Mouse (Mus musculus) forebrain, embryonic 10.5 days (tissue): ENCODE results near the gene 1700024P04Rik. TPM values are rescaled to one million over a fixed set of nuclear protein-coding genes. Genes with fewer than 3 reads are reported as not detected.
A peak's percentile ranks its signal among the peaks of the same experiment; 100 is the strongest.

Experiments
- DNase-seq: peaks from one replicate; pipeline ENCODE4 v3.0.0-alpha.2; 2017; ENCODE audit warnings: low spot score; ENCODE audit errors: extremely low spot score
- H3K27ac ChIP-seq: fragments of 300-500 bp; sonication (generic); 2 replicates; pipeline ENCODE4 v1.5.1; 2016; ENCODE audit warnings: mild to moderate bottlenecking
- H3K27me3 ChIP-seq: fragments of 300-500 bp; sonication (generic); 2 replicates; pipeline ENCODE4 v1.6.1; 2016; ENCODE audit warnings: mild to moderate bottlenecking; ENCODE audit not compliant: poor library complexity, severe bottlenecking
- H3K36me3 ChIP-seq: fragments of 300-500 bp; sonication (generic); replicated peaks from 2 replicates; pipeline ENCODE4 v1.6.1; 2016; ENCODE audit warnings: mild to moderate bottlenecking, moderate library complexity
- H3K4me1 ChIP-seq: fragments of 300-500 bp; sonication (generic); 2 replicates; pipeline ENCODE4 v1.6.1; 2016
- H3K4me3 ChIP-seq: fragments of 300-500 bp; sonication (generic); 2 replicates; pipeline ENCODE4 v1.5.1; 2016; ENCODE audit warnings: mild to moderate bottlenecking, moderate library complexity
- H3K9me3 ChIP-seq: fragments of 300-500 bp; sonication (generic); 2 replicates; pipeline ENCODE4 v1.6.1; 2016; ENCODE audit warnings: mild to moderate bottlenecking, moderate library complexity
- WGBS: fragments of 180-500 bp; shearing (Covaris S2); methylation state at CpG from one replicate; pipeline ENCODE4 v1.1.7; 2016; 5-methylcytosine and 5-hydroxymethylcytosine counted together
- polyA plus RNA-seq: library from polyadenylated mRNA; unstranded; fragments of >200 nt; fragmentation: Nextera tagmentation; extraction: Ambion mirVana; gene quantifications from 2 replicates; pipeline ENCODE4 v1.2.1, GENCODE M21; 2016

Gene 1700024P04Rik
- polyA plus RNA-seq = not detected in 2 replicates

DNA sequence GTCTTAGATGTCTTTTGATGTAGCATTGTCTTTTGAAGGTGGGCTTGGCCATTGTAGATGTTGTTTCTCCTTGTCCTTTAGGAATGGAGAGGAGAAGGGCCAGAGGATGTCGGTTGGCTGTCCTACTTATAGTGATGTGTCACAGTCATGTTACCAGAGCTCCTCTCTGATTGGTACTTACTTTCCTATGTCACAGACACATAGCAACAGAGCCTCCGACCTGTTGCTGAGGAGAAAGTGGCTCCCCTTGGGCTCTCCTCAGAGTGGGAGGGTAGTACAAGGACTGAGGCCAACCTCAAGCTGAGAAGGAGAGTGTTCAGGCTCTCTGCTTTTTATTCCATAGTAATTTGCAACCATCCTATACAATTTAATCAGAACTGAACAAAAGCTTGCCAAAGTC lies at the start of gene 1700024P04Rik:
Gene 1700024P04Rik (minus strand): TSS at position 101 of the 400 bp plus-strand sequence.
- WGBS = 75% methylated on average over 2 of the region's 2 CpGs
- no peak for DNase-seq

DNA sequence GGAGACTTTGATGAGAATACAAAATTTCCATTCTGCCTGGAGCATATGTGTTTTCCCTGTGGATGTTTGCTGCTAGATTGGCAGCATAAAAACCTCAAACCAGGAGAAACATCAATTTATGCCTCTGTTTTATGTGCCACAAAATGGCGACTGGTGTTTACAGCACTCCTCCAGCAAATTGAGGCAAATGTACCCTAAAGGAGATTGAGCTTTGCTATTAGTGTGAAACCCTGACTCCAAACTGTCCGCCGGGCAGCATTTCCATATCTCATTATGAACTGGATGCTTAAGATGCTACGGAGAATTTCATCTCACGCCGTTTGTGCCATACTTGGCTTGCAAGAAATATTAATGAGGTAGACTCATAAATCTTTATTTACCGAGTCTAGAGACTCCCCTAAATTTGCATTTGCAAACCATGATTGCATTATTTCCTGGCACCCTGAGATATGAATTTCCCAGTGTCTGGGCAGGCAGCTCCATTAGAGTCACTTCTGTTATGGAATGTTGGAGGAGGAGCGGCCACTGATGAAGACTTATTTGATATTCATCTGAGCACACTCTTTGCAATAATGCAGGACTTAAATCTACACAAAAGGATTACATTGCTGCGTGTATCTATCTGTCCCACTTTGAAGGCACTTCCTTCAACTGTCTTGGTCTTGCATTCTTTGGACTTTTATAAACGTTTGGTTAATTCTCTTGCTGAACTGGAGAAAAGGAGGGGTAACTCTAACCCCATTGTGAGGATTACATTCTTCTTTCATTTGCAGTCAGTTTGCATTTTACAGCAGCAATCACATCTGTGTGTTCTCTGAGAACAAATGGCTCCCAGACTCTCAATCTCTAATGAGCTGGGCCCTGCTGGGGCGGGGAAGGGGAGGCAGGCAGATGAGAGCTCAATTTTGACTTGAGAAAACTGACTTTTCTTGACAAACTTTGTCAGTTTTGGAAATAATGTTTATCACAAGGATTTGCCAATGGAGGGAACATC lies 47.2 kb upstream of the 1700024P04Rik start:
- 82% methylated on average over 11 of the region's 11 CpGs for WGBS
- 0 out of 2 replicates have a peak overlapping the region, but pooled peaks have one; percentile 15 for H3K27ac ChIP-seq
- H3K9me3 ChIP-seq = no peaks in the 10 kb centered on the region
- peaks cover 35% of the 10 kb centered on the region for H3K4me1 ChIP-seq
- H3K36me3 ChIP-seq = no peaks in the 10 kb centered on the region
- no peak for DNase-seq
- H3K4me3 ChIP-seq = no peak overlapping the region
- peaks cover 8% of the 10 kb centered on the region for H3K27me3 ChIP-seq

More for the DNA sequence above, at the start of gene 1700024P04Rik:
- Histone ChIP-seq H3K27me3 (no peaks in the 10 kb centered on the region), H3K4me1 (no peaks in the 10 kb centered on the region), H3K27ac (no peak within 1 kb of the TSS), H3K36me3 (no peaks in the 10 kb centered on the region), H3K9me3 (no peaks in the 10 kb centered on the region), H3K4me3 (no peak within 1 kb of the TSS)

DNA sequence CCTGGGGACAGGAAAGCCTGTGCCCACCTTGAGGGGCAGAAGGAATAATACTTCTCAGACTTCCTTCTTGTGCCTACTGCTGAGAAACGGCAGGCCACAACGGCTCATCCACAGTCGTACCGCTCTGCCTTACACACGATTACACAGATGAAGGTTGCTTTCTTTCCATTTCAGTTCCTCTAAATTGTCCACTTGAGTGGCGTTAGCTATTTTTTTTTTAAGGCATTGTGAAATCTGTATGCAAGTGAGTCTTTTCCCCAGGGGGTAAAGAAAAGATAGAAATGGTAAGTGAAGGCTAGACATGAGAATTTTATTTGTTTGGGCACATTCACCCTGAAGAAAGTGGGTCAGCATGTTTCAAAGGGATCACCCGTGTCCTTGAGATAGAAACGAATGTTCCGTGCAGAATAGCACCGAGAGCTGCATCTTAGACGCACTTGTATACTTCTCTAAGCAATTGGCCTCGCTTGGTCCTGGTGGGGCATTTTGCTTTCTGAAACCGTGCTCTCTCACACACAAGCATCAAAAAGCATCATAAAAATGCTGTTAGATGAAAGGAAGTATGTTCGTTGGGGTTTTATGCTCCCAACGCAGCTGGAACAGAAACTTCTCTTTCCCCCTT lies 46.3 kb upstream of the 1700024P04Rik start:
- Histone ChIP-seq H3K27ac (peak overlapping the region; percentile 17; the same call in 1 of the 2 replicates), H3K4me1 (peaks cover 35% of the 10 kb centered on the region), H3K36me3 (no peaks in the 10 kb centered on the region), H3K4me3 (no peak overlapping the region), H3K9me3 (no peaks in the 10 kb centered on the region), H3K27me3 (peaks cover 8% of the 10 kb centered on the region)
- 59% methylated on average over 15 of the region's 15 CpGs for WGBS
- DNase-seq = no peak

DNA sequence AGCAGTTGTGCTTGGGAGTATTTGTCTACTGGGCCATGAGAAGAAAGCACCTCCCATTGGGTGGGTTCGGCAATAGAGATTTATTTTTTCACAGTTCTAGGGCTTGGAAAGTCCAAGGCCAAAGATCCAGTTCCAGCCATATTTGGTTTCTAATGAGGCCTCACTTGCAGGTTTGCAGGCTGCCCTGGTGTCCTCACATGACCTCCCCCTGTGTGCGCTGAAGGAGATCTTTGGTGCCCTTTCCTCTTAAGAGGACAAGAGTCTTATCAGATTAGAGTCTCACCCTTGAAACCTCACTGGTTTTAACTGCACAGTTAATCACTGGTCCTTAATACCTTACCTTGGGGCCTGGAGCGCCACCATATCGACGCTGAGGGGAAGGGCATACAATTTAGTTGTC lies 40.9 kb upstream of the 1700024P04Rik start:
- 83% methylated on average over 5 of the region's 5 CpGs for WGBS
- H3K27me3 ChIP-seq = no peaks in the 10 kb centered on the region

DNA sequence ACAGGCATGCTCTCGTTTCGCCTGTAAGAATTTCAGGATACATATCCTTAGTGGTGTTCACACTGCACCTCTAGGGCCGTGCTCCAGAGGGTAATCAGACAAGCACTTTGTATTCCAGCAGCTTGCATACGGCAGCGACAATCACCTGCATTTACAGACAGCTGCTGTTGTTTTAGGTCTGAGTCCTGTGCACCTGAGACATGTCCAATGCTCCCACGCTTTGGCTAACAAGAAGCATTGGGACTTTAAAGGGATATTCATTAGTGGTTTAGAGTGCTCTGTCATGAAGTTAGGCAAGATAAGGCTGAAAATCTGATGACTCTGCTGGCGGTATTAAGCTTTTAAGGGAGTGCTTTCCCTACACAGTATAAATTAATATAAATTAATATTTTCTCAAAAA lies 37.7 kb upstream of the 1700024P04Rik start:
- no peaks in the 10 kb centered on the region for H3K36me3 ChIP-seq

More for the DNA sequence above, 40.9 kb upstream of the 1700024P04Rik start:
- no peaks in the 10 kb centered on the region for H3K9me3 ChIP-seq
- H3K27ac ChIP-seq = no peak overlapping the region
- H3K4me3 ChIP-seq = no peak overlapping the region
- H3K36me3 ChIP-seq = no peaks in the 10 kb centered on the region
- peaks cover 20% of the 10 kb centered on the region for H3K4me1 ChIP-seq
- no peak for DNase-seq

DNA sequence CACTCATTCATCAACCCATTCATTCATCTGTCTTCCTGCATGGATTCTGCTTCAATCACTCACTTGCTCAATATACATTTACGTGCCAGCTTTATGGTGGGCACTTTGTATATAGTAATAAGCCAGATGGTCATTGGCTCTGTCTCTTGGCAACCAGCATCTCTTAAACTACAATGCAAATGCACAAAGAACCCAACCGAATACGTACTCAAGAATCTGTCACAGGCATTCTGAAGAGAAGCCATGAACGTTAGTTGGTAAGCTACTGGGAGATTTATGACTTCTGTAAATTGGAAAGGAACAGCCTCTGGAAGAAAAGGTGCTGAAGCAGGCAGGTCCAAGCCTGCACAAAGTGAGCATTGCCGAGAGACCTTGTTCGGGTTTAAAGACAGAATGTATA lies 36.8 kb upstream of the 1700024P04Rik start:
- Histone ChIP-seq H3K27ac (no peak overlapping the region), H3K36me3 (no peaks in the 10 kb centered on the region), H3K4me3 (no peak overlapping the region), H3K4me1 (peaks cover 11% of the 10 kb centered on the region; the same call in 1 of the 2 replicates), H3K9me3 (no peaks in the 10 kb centered on the region), H3K27me3 (no peaks in the 10 kb centered on the region)
- 92% methylated on average over 6 of the region's 6 CpGs for WGBS
- no peak for DNase-seq

More for the DNA sequence above, 37.7 kb upstream of the 1700024P04Rik start:
- H3K9me3 ChIP-seq = no peaks in the 10 kb centered on the region
- H3K4me3 ChIP-seq = no peak overlapping the region
- H3K27ac ChIP-seq = no peak overlapping the region
- no peak for DNase-seq
- H3K27me3 ChIP-seq = no peaks in the 10 kb centered on the region
- H3K4me1 ChIP-seq = peaks cover 9% of the 10 kb centered on the region; the same call in 1 of the 2 replicates
- 88% methylated on average over 7 of the region's 7 CpGs for WGBS

DNA sequence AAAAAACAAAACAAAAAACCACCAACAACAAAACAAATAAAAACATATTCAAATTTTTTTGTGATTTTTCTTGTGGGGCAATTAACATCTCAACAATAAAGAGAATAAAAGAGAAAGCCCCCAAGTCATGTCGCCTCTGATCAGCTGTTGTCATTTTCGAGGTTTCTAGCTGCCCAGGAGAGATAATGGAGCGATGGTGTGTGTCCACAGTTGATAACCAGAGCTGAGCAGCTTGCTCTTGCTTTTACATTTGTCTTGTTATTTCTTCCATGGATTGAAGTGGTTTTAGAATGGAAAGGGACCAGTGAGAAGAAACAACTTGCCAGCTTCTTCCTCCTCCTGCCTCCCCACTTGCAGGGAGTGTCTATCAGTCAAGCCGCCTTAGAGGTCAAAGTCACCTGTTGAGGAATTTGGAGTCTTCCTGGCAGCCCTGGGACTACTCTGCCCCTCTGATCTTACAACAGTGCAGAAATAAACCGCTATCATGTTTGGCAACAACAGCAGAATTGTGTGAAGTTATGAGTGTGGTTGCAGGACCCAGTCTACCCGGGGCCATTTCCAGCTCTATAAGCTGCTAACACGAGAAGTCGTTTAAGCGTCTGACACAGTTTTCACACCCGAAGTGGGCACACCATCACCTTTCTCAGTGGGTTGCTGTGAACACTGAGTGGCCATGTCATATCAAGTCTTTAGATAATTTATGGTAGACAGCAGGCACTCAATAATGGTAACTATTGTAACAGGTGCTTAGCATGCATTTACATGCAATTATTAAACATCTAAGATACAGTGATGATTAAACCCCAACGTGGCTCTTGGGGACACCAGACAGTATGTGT lies 35.7 kb upstream of the 1700024P04Rik start:
- no peaks in the 10 kb centered on the region for H3K36me3 ChIP-seq
- 90% methylated on average over 11 of the region's 11 CpGs for WGBS
- H3K9me3 ChIP-seq = no peaks in the 10 kb centered on the region
- peak overlapping the region; percentile 48 for H3K27ac ChIP-seq
- no peak overlapping the region for H3K4me3 ChIP-seq
- no peaks in the 10 kb centered on the region for H3K27me3 ChIP-seq
- peaks cover 11% of the 10 kb centered on the region; the same call in 1 of the 2 replicates for H3K4me1 ChIP-seq
- no peak for DNase-seq

DNA sequence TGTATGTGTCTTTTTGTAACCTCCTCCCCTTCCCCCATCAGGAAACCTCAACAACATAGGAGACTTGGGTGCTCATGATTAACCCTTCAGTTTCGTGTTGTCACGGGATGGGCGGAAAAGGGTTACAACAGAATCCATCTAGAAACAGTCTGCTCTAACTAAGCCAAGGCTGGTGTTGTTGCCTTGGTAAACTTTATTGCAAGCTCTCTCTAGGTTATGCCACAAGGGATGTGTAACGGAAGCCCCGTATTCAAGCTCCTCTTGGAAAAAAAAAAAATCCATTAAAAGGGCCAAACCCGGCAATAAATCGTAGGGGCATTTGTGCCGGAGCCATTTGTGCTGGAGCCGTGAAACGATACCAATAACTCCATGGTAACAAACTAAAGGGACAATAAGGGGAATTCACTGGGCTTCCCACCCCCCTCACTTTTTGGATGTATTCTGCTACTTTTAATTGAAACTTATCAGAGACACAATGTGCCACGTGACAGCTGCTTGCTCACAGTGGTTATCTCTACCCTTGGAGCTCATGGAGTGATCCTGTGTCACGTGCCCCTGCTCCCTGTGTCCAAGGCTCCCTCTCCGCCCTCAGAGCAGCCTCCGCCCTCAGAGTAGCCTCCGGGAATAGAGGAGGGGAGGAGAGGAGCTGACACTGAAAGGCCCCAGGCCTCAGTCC lies 34.3 kb upstream of the 1700024P04Rik start:
- Histone ChIP-seq H3K4me1 (peaks cover 11% of the 10 kb centered on the region; the same call in 1 of the 2 replicates), H3K9me3 (no peaks in the 10 kb centered on the region), H3K4me3 (no peak overlapping the region), H3K27me3 (no peaks in the 10 kb centered on the region), H3K36me3 (no peaks in the 10 kb centered on the region), H3K27ac (peak overlapping the region; percentile 63)
- no peak for DNase-seq
- WGBS = 80% methylated on average over 15 of the region's 15 CpGs

DNA sequence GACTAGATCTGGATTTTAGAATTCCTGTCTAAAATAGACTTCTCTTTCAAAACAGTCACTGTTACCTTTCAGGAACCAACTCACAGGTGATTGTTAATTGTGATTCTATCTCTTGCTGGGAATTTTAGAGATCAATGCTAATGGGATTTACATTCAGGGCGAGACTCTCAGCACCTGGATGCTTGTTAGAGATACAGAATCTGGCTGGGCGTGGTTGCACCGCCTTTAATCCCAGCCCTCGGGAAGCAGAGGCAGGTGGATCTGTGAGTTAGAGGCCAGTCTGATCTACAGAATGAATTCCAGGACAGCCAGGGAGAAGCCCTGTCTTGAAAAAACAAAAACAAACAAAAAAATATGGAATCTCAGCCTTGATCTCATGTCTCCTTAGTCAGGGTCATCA lies 32.3 kb upstream of the 1700024P04Rik start:
- WGBS = 69% methylated on average over 4 of the region's 4 CpGs
- Histone ChIP-seq H3K9me3 (no peaks in the 10 kb centered on the region), H3K4me1 (peaks cover 12% of the 10 kb centered on the region), H3K4me3 (no peak overlapping the region), H3K27ac (no peak overlapping the region), H3K27me3 (no peaks in the 10 kb centered on the region), H3K36me3 (no peaks in the 10 kb centered on the region)
- DNase-seq = no peak

DNA sequence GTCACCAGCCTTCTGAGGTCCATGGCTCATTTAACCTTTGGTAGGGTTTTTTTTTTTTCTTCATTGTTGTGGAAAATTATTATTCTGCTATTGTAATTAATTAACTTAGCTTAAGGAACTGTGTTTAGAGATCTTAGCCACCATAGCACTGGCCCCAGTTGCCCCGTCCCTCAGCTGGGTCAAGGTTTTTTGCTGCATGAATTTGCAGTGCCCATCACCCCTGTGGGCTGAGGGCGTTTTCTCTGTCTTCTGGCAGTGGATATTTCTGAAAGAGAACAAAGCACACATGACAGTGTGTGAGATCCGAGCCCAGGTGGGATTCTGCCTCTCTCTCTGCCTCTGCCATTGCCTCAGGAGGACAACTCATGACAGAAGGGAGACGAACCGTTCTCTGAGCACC lies 28.5 kb upstream of the 1700024P04Rik start:
- no peaks in the 10 kb centered on the region for H3K36me3 ChIP-seq
- 89% methylated on average over 5 of the region's 5 CpGs for WGBS
- no peaks in the 10 kb centered on the region for H3K9me3 ChIP-seq
- no peaks in the 10 kb centered on the region for H3K27me3 ChIP-seq
- H3K4me1 ChIP-seq = peaks cover 8% of the 10 kb centered on the region
- H3K27ac ChIP-seq = no peak overlapping the region
- H3K4me3 ChIP-seq = no peak overlapping the region
- no peak for DNase-seq

DNA sequence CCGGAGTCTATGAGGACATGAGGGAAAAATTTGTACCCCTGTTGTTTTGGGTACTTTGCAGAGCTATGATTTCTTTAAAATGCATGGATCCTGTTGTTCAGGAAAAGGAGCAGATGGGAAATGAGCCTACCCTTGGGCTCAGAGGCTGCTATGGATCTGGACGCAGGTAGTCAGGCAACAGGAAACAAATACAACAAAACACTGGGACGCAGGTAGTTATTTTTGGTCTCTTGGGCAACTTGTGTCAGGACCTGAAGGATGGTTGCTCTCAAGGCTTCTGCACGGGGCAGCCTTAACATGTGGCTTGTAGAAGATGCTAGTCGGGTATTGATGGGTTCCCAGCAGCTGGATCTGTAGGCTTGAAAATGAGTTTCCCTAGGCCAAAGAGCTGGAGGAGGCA lies 23.6 kb upstream of the 1700024P04Rik start:
- H3K27ac ChIP-seq = no peak overlapping the region
- peaks cover 5% of the 10 kb centered on the region for H3K4me1 ChIP-seq
- WGBS = 87% methylated on average over 5 of the region's 5 CpGs
- no peaks in the 10 kb centered on the region for H3K36me3 ChIP-seq
- H3K27me3 ChIP-seq = no peaks in the 10 kb centered on the region
- H3K9me3 ChIP-seq = peaks cover 18% of the 10 kb centered on the region
- H3K4me3 ChIP-seq = no peak overlapping the region
- DNase-seq = no peak
